Mouse (Mus musculus) lung, adult 2 months (tissue): ENCODE data around the gene Zfand5.

Source experiments
- CTCF ChIP-seq: fragments of 200-500 bp; IDR thresholded peaks from 2 replicates; pipeline ENCODE4 v1.5.1; 2011; ENCODE audit warnings: mild to moderate bottlenecking, low read length, control low read depth; ENCODE audit not compliant: insufficient read depth
- POLR2A ChIP-seq: fragments of 200-500 bp; IDR thresholded peaks from 2 replicates; pipeline ENCODE4 v1.6.1; 2011; ENCODE audit warnings: low read depth, mild to moderate bottlenecking, control low read depth, low read length, borderline replicate concordance; ENCODE audit errors: extremely low read depth

- TF ChIP-seq CTCF (no peak), POLR2A (no peak)
Measured at GRCm38 (mm10) chr19:21260280-21260679, 11.8 kb upstream of the Zfand5 start.
